Comparison of ENCODE assay signal across 10 mouse cellular contexts in the genomic region with DNA sequence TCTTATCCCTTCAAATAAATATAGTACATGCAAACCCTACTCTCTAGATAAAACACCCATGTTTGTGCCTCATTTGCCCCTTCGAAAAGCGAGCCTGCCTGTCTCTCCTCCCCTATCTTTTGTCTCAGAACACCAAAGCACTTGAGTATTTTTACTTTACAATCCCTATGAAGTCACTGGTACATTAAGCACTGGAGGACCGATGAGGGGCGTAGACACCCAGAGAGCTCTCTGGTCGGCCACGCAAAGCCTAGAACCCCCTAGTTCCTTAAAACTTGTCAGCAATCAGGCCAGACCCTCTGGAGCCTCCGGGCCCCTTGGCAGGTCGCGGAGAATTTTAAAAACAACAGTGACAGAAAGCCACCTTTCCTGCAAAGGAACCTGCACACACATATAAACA. TPM values are rescaled to one million over a fixed set of nuclear protein-coding genes. Genes with fewer than 3 reads are reported as not detected.
DNase-seq lines count a peak whose midpoint lies in the region; ATAC-seq lines count a peak whose summit lies in the region.
"Had no signal": no experiment of that assay in that cellular context is flagged by ENCODE, and none has a peak within 500 bp of the region (broad histone marks: within the 10 kb centered on the region; RNA-seq: fewer than 3 reads in every experiment).

No protein-coding gene starts in this region.

- H3K4me2 ChIP-seq in heart, embryonic 11.5 days = peak overlapping the region; percentile 84
- H3K4me2 ChIP-seq in limb, embryonic 11.5 days (ENCODE audit: low read depth, severe bottlenecking) = peak overlapping the region; percentile 72; the same call in 1 of the 2 replicates

- peak overlapping the region; percentile 77 for H3K4me3 ChIP-seq in heart, embryonic 11.5 days (ENCODE audit: low read depth, low read length)
- peak overlapping the region; percentile 87; the same call in 1 of the 2 replicates for H3K4me3 ChIP-seq in limb, embryonic 11.5 days (ENCODE audit: low read depth, low read length)
- H3K4me3 ChIP-seq: myocyte had no signal

- H3K27ac ChIP-seq in heart, embryonic 11.5 days (ENCODE audit: low read depth, low read length) = no peak overlapping the region
- H3K27ac ChIP-seq in limb, embryonic 11.5 days (replicated peaks; ENCODE audit: low read depth, low read length) = no peak overlapping the region

- peak overlapping the region; percentile 49; the same call in 1 of the 2 replicates for H3K9ac ChIP-seq in heart, embryonic 11.5 days (ENCODE audit: low read depth, low read length)
- H3K9ac ChIP-seq in limb, embryonic 11.5 days (ENCODE audit: low read length) = no peak overlapping the region

- no peak for ATAC-seq in heart, embryonic 11.5 days (replicated peaks; ENCODE audit: insufficient number of reproducible peaks, low FRiP score, low TSS enrichment)
- no peak for ATAC-seq in limb, embryonic 11.5 days (ENCODE audit: insufficient number of reproducible peaks, low FRiP score, low TSS enrichment, low read depth)

- peaks cover 20% of the 10 kb centered on the region for H3K4me1 ChIP-seq in heart, embryonic 11.5 days (ENCODE audit: control insufficient read depth, insufficient read depth, low read length)
- 0 out of 2 replicates have a peak, but pooled peaks cover 3% of the 10 kb centered on the region for H3K4me1 ChIP-seq in limb, embryonic 11.5 days (ENCODE audit: control insufficient read depth, insufficient read depth, low read length)

- H3K9me3 ChIP-seq in heart, embryonic 11.5 days (replicated peaks; ENCODE audit: control insufficient read depth, low read length) = no peaks in the 10 kb centered on the region
- no peaks in the 10 kb centered on the region for H3K9me3 ChIP-seq in limb, embryonic 11.5 days (ENCODE audit: control insufficient read depth, low read length)

- no peaks in the 10 kb centered on the region for H3K36me3 ChIP-seq in heart, embryonic 11.5 days (ENCODE audit: control insufficient read depth, insufficient read depth, low read length)
- H3K36me3 ChIP-seq in limb, embryonic 11.5 days (ENCODE audit: control insufficient read depth, insufficient read depth, low read length) = no peaks in the 10 kb centered on the region

- H3K27me3 ChIP-seq in heart, embryonic 11.5 days (ENCODE audit: control insufficient read depth, insufficient read depth, low read length) = no peaks in the 10 kb centered on the region
- H3K27me3 ChIP-seq in limb, embryonic 11.5 days (ENCODE audit: control insufficient read depth, insufficient read depth, low read length) = no peaks in the 10 kb centered on the region

- 41% methylated on average over 9 of the region's 9 CpGs for WGBS in heart, embryonic 11.5 days (ENCODE audit: insufficient replicate concordance)
- 64% methylated on average over 9 of the region's 9 CpGs for WGBS in limb, embryonic 11.5 days

- DNase-seq in heart, postnatal 4 days = no peak
- DNase-seq in right cerebral cortex, postnatal 4 days = peak; percentile 19
- no peak for DNase-seq in right cerebral cortex, postnatal 10 days (ENCODE audit: low spot score in 2 of 2)
- no peak for DNase-seq in limb, embryonic 11.5 days (ENCODE audit: low spot score)
- no peak for DNase-seq in testis, postnatal 10 days (ENCODE audit: low spot score)
- DNase-seq in ovary, adult 18-20 months (ENCODE audit: low spot score) = no peak
- no peak for DNase-seq in lung, postnatal 4 days
- DNase-seq: layer of hippocampus, adult 9-11 months had no signal

RNA-seq across cellular contexts. Expression of a gene that starts 1.2 kb away (rescaled TPM):
- polyA plus RNA-seq in heart, embryonic 11.5 days (2014; fragmentation: Nextera tagmentation; extraction: Ambion mirVana) = 2.2 and 2.4 TPM in 2 replicates
- total RNA-seq in heart, postnatal 4 days (2021) = 10 to 100 TPM; 13.6 to 17.1 TPM
- 2.7 and 3.2 TPM in 2 replicates for polyA plus RNA-seq in limb, embryonic 11.5 days (2014; fragmentation: Nextera tagmentation; extraction: Ambion mirVana)
- polyA plus RNA-seq: myocyte had no signal
